Mouse (Mus musculus) lung, embryonic 15.5 days (tissue): Measurements from ENCODE around the gene Gm8947. TPM values are rescaled to one million over a fixed set of nuclear protein-coding genes. Genes with fewer than 3 reads are reported as not detected.
"Not testable (repeated sequence)": the region's sequence is repeated elsewhere in the genome, so short reads cannot be mapped to it uniquely, and the experiment has no call there.

ENCODE experiments used
- ATAC-seq: fragments of 200-750 bp; cut with Nextera tagmentation; 2 replicates; pipeline ENCODE4 v1.8.0; 2017; ENCODE audit warnings: moderate number of reproducible peaks, borderline replicate concordance; ENCODE audit not compliant: low FRiP score, low TSS enrichment; ENCODE audit errors: extremely low read depth
- H3K27ac ChIP-seq: fragments of 300-500 bp; sonication (generic); 2 replicates; pipeline ENCODE4 v1.5.1; 2015; ENCODE audit warnings: moderate library complexity, mild to moderate bottlenecking, inconsistent platforms
- H3K27me3 ChIP-seq: fragments of 300-500 bp; sonication (generic); 2 replicates; pipeline ENCODE4 v1.6.1; 2015; ENCODE audit warnings: inconsistent platforms
- H3K36me3 ChIP-seq: fragments of 300-500 bp; sonication (generic); 2 replicates; pipeline ENCODE4 v1.6.1; 2015; ENCODE audit warnings: inconsistent platforms
- H3K4me1 ChIP-seq: fragments of 300-500 bp; sonication (generic); 2 replicates; pipeline ENCODE4 v1.6.1; 2015; ENCODE audit warnings: inconsistent platforms
- H3K4me2 ChIP-seq: fragments of 300-500 bp; sonication (generic); 2 replicates; pipeline ENCODE4 v1.6.1; 2015; ENCODE audit warnings: inconsistent platforms, mild to moderate bottlenecking, moderate library complexity
- H3K4me3 ChIP-seq: fragments of 300-500 bp; sonication (generic); 2 replicates; pipeline ENCODE4 v1.5.1; 2015; ENCODE audit warnings: mild to moderate bottlenecking, inconsistent platforms
- H3K9ac ChIP-seq: fragments of 300-500 bp; sonication (generic); 2 replicates; pipeline ENCODE4 v1.6.1; 2015; ENCODE audit warnings: inconsistent platforms
- H3K9me3 ChIP-seq: fragments of 300-500 bp; sonication (generic); 2 replicates; pipeline ENCODE4 v1.6.1; 2016; ENCODE audit warnings: inconsistent platforms
- WGBS: fragments of 180-500 bp; shearing (Covaris S2); methylation state at CpG from one replicate; pipeline ENCODE4 v1.1.7; 2015; 5-methylcytosine and 5-hydroxymethylcytosine counted together
- polyA plus RNA-seq: library from polyadenylated mRNA; unstranded; fragments of >200 nt; fragmentation: Nextera tagmentation; extraction: Ambion mirVana; gene quantifications from 2 replicates; pipeline ENCODE4 v1.2.1, GENCODE M21; 2015

The Gm8947 gene
- polyA plus RNA-seq, 1 experiment from 2014 or later = 0.09 TPM

DNA sequence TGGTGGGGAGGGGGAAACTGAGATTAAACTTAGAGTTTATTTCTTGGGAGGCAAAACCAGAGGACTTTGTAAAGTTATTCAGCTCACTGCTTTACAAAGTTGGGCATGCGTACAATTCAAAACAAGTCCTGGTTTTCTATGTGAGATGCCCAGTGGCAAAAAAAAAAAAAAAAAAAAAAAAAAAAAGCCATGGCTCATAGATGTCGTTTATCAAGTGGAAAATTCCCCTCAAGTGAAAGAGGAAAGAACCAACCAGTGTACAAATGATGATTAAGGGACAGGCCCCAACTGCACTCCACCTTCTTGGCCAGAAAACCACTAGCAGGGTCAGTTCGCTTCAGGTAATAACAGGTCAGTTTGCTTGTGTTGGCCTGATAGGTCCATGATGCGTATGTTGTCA is 3.7 kb upstream of the Gm8947 start:
- ATAC-seq = no peak
- 85% methylated on average over 4 of the region's 4 CpGs for WGBS
- no peaks in the 10 kb centered on the region for H3K9me3 ChIP-seq

DNA sequence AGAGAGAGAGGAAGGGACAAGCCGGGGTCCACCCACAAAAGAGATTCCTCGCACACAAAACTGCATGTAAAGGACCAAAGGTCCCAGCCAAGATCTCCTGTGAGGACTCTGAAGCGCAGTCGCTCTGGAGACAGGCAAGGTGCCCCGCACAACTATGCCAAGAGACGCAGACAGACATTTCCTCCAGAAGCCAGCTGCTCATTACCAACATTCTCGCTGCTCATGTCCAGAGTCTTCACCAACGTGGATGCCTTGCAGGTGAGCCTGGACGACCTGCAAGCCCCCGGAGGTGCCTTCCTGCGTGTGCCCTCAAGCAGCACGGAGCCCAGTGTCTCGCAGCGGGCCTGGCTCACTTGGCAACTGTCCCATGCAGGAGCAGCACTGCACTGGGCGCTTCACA is 563 bp downstream of the Gm8947 start:
- H3K27ac ChIP-seq = not testable (repeated sequence)
- WGBS = 86% methylated on average over 15 of the region's 15 CpGs

More for the DNA sequence above, 3.7 kb upstream of the Gm8947 start:
- Histone ChIP-seq H3K4me2 (no peak overlapping the region), H3K9ac (no peak overlapping the region), H3K27ac (no peak overlapping the region), H3K4me3 (no peak overlapping the region), H3K36me3 (no peaks in the 10 kb centered on the region), H3K27me3 (no peaks in the 10 kb centered on the region), H3K4me1 (no peaks in the 10 kb centered on the region)

DNA sequence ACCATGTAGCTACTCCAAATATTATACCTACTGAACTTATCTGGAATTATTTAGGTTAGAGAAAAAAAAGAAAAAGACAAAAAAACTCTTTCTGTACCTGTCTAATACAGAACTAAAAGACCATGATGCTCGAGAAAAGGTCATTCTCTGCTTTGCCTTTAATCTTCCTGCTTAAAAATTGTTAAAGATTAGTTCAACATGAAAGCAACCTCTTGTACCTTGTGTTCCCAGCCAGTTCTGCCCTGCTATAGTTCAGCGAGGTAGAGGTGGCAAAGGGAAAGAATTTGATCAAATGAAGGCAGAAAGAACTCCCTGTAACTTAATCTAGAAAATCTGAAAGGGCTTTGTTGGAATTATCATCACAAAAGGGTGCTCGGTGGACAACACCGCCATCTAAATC is 3.8 kb downstream of the Gm8947 start:
- H3K27me3 ChIP-seq, H3K9me3 ChIP-seq, H3K9ac ChIP-seq, H3K4me3 ChIP-seq, H3K36me3 ChIP-seq, H3K27ac ChIP-seq, H3K4me2 ChIP-seq, ATAC-seq, H3K4me1 ChIP-seq: not testable (repeated sequence)
- WGBS = 72% methylated on average over 4 of the region's 4 CpGs

More for the DNA sequence above, 563 bp downstream of the Gm8947 start:
- not testable (repeated sequence) for H3K27me3 ChIP-seq, H3K9me3 ChIP-seq, H3K9ac ChIP-seq, ATAC-seq, H3K4me2 ChIP-seq, H3K36me3 ChIP-seq, H3K4me1 ChIP-seq, H3K4me3 ChIP-seq

- H3K9me3 ChIP-seq, H3K4me3 ChIP-seq, H3K9ac ChIP-seq, H3K27ac ChIP-seq, H3K4me1 ChIP-seq, ATAC-seq, H3K36me3 ChIP-seq, H3K4me2 ChIP-seq, H3K27me3 ChIP-seq: not testable (repeated sequence)
- 62% methylated on average over 3 of the region's 3 CpGs for WGBS
These were observed 4.5 kb downstream of the Gm8947 start for GRCm38 (mm10) chr1:151196690-151197089.

GRCm38 (mm10) chr1:151198120-151198519 is 5.9 kb downstream of the Gm8947 start, which contains the start of gene Gm47995:
Gm47995 (plus strand) TSS chr1:151198448.
- H3K27ac ChIP-seq, ATAC-seq, H3K4me2 ChIP-seq, H3K27me3 ChIP-seq, H3K4me1 ChIP-seq, H3K9me3 ChIP-seq, H3K9ac ChIP-seq, H3K4me3 ChIP-seq, H3K36me3 ChIP-seq: not testable (repeated sequence)
- WGBS = 67% methylated on average over 2 of the region's 4 CpGs

DNA sequence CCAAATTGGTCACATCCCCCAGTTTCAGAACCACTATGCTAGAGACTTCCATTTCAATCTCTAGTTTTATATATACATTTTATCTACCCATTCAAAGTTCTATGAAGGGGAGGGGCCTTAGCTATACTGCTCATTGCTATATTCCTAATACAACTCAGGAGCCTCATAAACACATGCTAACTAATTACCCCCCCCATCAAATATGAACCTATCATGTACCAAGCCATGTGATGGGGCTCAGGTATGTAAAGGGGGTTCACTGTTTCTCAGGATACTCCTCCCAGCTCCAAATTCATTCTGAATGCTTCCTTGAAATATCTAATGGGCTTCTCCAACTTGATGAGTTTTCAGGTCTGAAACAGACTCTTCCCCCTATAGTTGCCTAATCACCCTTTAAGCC is 8.4 kb downstream of the Gm8947 start:
- H3K9ac ChIP-seq, H3K4me3 ChIP-seq, H3K4me2 ChIP-seq, H3K27me3 ChIP-seq, ATAC-seq, H3K4me1 ChIP-seq, H3K27ac ChIP-seq, H3K36me3 ChIP-seq, H3K9me3 ChIP-seq: not testable (repeated sequence)

DNA sequence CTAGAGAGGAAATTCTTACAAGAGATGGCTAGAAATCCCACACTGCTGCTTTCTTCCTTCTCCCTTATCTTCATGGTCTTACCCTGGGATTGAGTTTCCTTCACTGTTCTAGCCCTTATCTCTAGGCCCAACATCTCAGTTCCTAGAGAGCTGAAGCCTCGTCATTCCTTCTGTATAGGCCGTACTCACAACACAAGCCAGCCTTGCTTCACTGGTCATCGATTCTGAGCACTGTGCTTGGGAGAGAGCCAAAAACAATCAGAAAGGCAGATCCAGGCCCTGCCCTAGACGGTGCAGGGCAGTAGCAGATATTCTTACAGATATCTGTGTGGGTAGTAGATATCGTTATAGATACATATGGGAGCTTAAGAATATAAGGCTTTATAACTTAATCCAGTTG is 10.6 kb downstream of the Gm8947 start:
- not testable (repeated sequence) for H3K9ac ChIP-seq, H3K36me3 ChIP-seq, H3K4me3 ChIP-seq, H3K4me1 ChIP-seq, H3K27ac ChIP-seq, H3K27me3 ChIP-seq, H3K4me2 ChIP-seq, H3K9me3 ChIP-seq
- ATAC-seq = peak; percentile 31; the same call in 1 of the 2 replicates
- 67% methylated on average over 4 of the region's 5 CpGs for WGBS

- not testable (repeated sequence) for H3K9me3 ChIP-seq, H3K9ac ChIP-seq, H3K27ac ChIP-seq, H3K4me1 ChIP-seq, H3K36me3 ChIP-seq, H3K4me2 ChIP-seq, H3K27me3 ChIP-seq, H3K4me3 ChIP-seq, ATAC-seq
- no CpG with 5 or more reads among the region's 6 CpGs for WGBS
These were observed 11.6 kb downstream of the Gm8947 start, which contains the start of gene 3110040M04Rik for GRCm38 (mm10) chr1:151203818-151204217. 3110040M04Rik (plus strand) TSS chr1:151204121.

DNA sequence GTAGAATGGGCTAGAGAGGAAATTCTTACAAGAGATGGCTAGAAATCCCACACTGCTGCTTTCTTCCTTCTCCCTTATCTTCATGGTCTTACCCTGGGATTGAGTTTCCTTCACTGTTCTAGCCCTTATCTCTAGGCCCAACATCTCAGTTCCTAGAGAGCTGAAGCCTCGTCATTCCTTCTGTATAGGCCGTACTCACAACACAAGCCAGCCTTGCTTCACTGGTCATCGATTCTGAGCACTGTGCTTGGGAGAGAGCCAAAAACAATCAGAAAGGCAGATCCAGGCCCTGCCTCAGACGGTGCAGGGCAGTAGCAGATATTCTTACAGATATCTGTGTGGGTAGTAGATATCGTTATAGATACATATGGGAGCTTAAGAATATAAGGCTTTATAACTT is 16.3 kb downstream of the Gm8947 start:
- ATAC-seq, H3K4me1 ChIP-seq, H3K27ac ChIP-seq, H3K9me3 ChIP-seq, H3K4me3 ChIP-seq, H3K4me2 ChIP-seq, H3K9ac ChIP-seq, H3K36me3 ChIP-seq, H3K27me3 ChIP-seq: not testable (repeated sequence)
- WGBS = 49% methylated on average over 4 of the region's 5 CpGs

DNA sequence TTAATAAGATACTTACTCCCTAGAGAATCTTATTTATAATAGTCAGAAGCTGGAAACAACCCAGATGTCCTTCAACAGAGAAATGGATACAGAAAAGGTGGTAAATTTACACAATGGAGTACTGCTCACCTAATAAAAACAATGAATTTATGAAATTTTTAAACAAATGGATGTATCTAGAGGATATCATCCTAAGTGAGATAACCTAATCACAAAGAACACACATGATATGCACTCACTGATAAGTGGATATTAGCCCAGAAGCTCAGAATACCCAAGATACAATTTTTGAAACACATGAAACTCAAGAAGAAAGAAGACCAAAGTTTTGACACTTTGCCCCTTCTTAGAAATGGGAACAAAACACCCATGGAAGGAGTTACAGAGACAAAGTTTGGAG is 16.8 kb downstream of the Gm8947 start:
- H3K9ac ChIP-seq, ATAC-seq, H3K4me3 ChIP-seq, H3K27me3 ChIP-seq, H3K36me3 ChIP-seq, H3K9me3 ChIP-seq, H3K27ac ChIP-seq, H3K4me1 ChIP-seq, H3K4me2 ChIP-seq: not testable (repeated sequence)

- ATAC-seq, H3K4me2 ChIP-seq, H3K4me1 ChIP-seq, H3K36me3 ChIP-seq, H3K27ac ChIP-seq, H3K27me3 ChIP-seq, H3K9me3 ChIP-seq, H3K4me3 ChIP-seq, H3K9ac ChIP-seq: not testable (repeated sequence)
- 89% methylated on average over 4 of the region's 8 CpGs for WGBS
These were observed 17.7 kb downstream of the Gm8947 start, which contains the start of gene Gm47996 for GRCm38 (mm10) chr1:151209824-151210355. Gm47996 (plus strand) TSS chr1:151210131.

DNA sequence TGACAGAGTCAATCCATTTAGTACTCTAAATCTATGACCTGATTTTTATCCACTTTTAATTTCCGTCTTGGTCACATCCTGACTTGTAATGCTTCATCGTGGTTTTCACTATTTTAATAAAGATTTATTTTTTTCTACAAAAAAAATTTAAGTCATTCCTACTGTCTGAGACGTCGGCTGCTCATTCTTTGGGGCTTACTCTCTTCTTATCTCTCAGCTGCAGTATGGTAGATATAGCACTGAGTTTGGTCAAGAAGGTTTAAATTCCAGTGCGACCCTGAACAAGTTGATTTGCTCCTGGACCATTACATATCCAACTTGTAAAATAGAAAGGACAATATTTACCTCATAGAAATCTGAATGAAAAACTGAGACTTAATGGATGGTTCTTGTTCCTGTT is 19.5 kb downstream of the Gm8947 start:
- H3K4me3 ChIP-seq, H3K9ac ChIP-seq, H3K27ac ChIP-seq, H3K27me3 ChIP-seq, H3K9me3 ChIP-seq, H3K36me3 ChIP-seq, H3K4me1 ChIP-seq, H3K4me2 ChIP-seq, ATAC-seq: not testable (repeated sequence)
- WGBS = 69% methylated on average over 5 of the region's 5 CpGs

DNA sequence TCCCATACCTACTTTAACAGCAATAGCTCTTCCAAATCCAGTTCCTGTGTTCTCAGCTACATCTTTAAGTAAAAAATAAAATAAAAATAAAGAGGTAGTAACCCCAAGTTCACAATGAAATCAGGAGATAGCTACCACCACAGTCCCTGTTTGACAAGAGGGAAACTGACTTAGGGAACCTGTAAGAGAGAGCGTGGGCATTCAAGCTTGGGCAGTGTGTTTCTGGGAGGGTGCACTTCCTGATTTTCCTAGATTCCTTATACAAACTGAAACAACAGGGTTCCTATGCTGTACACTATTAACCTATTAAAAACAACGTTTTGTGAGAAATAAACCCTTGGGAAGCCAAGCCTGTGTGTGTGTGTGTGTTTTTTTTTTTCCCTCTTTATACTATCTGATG is 22.7 kb downstream of the Gm8947 start:
- no peaks in the 10 kb centered on the region for H3K27me3 ChIP-seq
- H3K4me1 ChIP-seq = no peaks in the 10 kb centered on the region
- no peak overlapping the region for H3K27ac ChIP-seq
- no peak overlapping the region for H3K4me3 ChIP-seq
- H3K36me3 ChIP-seq = no peaks in the 10 kb centered on the region
- H3K4me2 ChIP-seq = no peak overlapping the region
- no peak overlapping the region for H3K9ac ChIP-seq
- 64% methylated on average over 2 of the region's 2 CpGs for WGBS
- ATAC-seq = no peak
- no peaks in the 10 kb centered on the region for H3K9me3 ChIP-seq
